1 mouse cellular context compared by ENCODE assay signal in genomic region chr4:139575673-139576003, GRCm38 (mm10).
TF ChIP-seq lines count a peak whose summit lies in the region.

No protein-coding gene starts in this region.

TF ChIP-seq in CH12.LX, 34 proteins besides CTCF, POLR2A, EP300 and RAD21 (continued from another document):
- no peak for TF ChIP-seq CHD2 (IDR thresholded peaks at IDR 0.05; ENCODE audit: low read length)
